Mouse (Mus musculus) midbrain, embryonic 10.5 days (tissue): ENCODE measurements at regions not wholly inside any gene's neighbourhood (a gene's known extent, or its start where the extent isn't known, plus 50 kb on each side); places are given as distances from the start of the nearest gene placed in this dataset.

ENCODE experiments used
- DNase-seq: peaks from one replicate; pipeline ENCODE4 v3.0.0-alpha.2; 2017; ENCODE audit warnings: low spot score
- H3K27ac ChIP-seq: fragments of 300-500 bp; sonication (generic); replicated peaks from 2 replicates; pipeline ENCODE4 v1.5.1; 2016; ENCODE audit warnings: mild to moderate bottlenecking
- H3K27me3 ChIP-seq: fragments of 300-500 bp; sonication (generic); 2 replicates; pipeline ENCODE4 v1.6.1; 2016; ENCODE audit warnings: low read depth, mild to moderate bottlenecking; ENCODE audit not compliant: poor library complexity, severe bottlenecking
- H3K36me3 ChIP-seq: fragments of 300-500 bp; sonication (generic); 2 replicates; pipeline ENCODE4 v1.6.1; 2016; ENCODE audit warnings: mild to moderate bottlenecking, moderate library complexity
- H3K4me1 ChIP-seq: fragments of 300-500 bp; sonication (generic); 2 replicates; pipeline ENCODE4 v1.6.1; 2016
- H3K4me3 ChIP-seq: fragments of 300-500 bp; sonication (generic); 2 replicates; pipeline ENCODE4 v1.5.1; 2016; ENCODE audit warnings: mild to moderate bottlenecking, moderate library complexity
- H3K9me3 ChIP-seq: fragments of 300-500 bp; sonication (generic); replicated peaks from 2 replicates; pipeline ENCODE4 v1.6.1; 2016; ENCODE audit warnings: mild to moderate bottlenecking
- WGBS: fragments of 180-500 bp; shearing (Covaris S2); methylation state at CpG from one replicate; pipeline ENCODE4 v1.1.7; 2016; 5-methylcytosine and 5-hydroxymethylcytosine counted together

DNA sequence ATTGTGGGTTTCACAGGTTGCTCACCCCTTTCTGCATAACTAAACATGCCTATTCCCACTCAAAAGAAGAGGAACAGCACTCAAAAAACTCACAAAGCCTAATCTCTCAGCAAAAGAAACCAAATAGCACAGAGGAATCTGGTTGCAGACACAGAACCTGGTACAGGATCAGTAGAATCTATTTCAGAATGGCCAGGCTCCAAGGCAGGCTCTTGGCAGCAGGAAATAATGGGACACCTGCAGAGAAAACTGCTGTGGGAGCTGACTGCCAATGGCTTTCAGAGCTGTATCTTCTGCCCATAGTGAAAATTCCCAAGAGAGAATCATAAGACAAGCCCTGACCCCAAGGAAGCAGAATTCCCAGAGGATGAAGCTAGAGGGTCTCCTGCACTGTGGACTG, 234.1 kb upstream of the Hes1 start:
- peaks cover 62% of the 10 kb centered on the region for H3K27me3 ChIP-seq
- no peak overlapping the region for H3K4me3 ChIP-seq
- peaks cover 24% of the 10 kb centered on the region for H3K4me1 ChIP-seq
- H3K27ac ChIP-seq = no peak overlapping the region
- no peaks in the 10 kb centered on the region for H3K36me3 ChIP-seq
- no peak for DNase-seq
- peaks cover 8% of the 10 kb centered on the region; the same call in 1 of the 2 replicates for H3K9me3 ChIP-seq

DNA sequence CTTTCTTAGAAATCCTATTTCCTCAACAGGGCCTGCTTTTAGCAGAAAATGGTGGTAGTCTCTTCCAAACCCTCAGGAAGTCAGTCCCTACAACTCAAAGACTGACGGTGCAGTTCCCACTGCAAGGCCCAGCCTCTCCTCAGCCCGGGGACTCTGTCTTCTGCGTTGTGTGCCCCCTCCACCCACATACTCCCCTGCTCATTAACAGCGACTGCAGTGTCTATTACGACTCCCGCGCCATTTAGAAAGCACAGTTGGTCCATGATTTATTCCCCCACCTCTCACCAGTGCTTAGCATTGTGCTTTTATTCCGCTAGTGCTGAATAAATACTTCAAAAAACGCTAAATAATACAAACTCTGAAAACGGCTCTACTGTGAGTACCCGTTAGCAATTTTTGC, 230.9 kb upstream of the Hes1 start:
- Histone ChIP-seq H3K4me3 (no peak overlapping the region), H3K4me1 (peaks cover 56% of the 10 kb centered on the region), H3K27me3 (peaks cover 80% of the 10 kb centered on the region), H3K36me3 (no peaks in the 10 kb centered on the region), H3K9me3 (no peaks in the 10 kb centered on the region), H3K27ac (no peak overlapping the region)
- WGBS = 86% methylated on average over 11 of the region's 11 CpGs
- DNase-seq = no peak

DNA sequence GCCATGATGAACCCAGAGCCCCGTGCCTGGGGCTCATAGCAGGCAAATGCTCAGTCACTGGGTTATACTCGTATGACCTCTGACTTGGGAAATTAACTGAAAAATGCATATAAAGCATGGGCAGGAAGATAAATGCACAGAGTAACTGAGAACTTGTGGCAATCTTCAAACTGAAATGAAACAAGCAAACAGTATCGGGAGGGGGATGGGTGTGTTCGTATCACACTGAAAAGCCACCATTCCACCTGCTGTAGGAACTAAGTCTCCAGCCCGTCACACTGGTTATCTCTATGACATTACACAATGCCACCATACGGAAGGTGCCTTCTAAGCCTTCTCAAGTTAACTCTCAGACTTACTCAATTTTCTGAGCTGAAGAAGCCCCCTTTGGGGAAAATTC, 230.3 kb upstream of the Hes1 start:
- Histone ChIP-seq H3K4me3 (no peak overlapping the region), H3K4me1 (peaks cover 61% of the 10 kb centered on the region), H3K9me3 (no peaks in the 10 kb centered on the region), H3K27ac (no peak overlapping the region), H3K27me3 (peaks cover 86% of the 10 kb centered on the region), H3K36me3 (no peaks in the 10 kb centered on the region)
- WGBS = 67% methylated on average over 6 of the region's 6 CpGs
- no peak for DNase-seq

DNA sequence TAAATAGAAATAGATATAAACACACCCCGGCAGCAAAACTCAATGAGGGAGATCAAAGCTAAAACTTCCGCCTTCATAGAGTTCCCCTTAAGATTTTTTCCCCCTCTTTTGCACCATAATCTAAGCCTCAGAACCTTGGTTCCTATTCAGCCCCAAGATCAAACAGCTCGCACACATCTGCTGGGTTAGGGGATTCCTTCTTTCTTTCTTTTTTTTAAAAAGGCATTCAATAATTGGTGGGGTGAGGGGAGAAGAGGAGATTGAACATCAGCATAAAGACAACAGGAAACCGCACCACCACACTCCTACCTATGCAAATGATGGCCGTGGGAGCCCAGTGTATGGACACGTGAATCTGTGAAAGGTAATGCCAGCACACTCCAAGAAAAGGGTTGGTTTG, 229.5 kb upstream of the Hes1 start:
- no peaks in the 10 kb centered on the region for H3K9me3 ChIP-seq
- H3K27me3 ChIP-seq = peaks cover 86% of the 10 kb centered on the region
- no peak for DNase-seq
- no peaks in the 10 kb centered on the region for H3K36me3 ChIP-seq
- H3K4me1 ChIP-seq = peaks cover 69% of the 10 kb centered on the region
- H3K27ac ChIP-seq = no peak overlapping the region
- H3K4me3 ChIP-seq = no peak overlapping the region
- 40% methylated on average over 6 of the region's 6 CpGs for WGBS

DNA sequence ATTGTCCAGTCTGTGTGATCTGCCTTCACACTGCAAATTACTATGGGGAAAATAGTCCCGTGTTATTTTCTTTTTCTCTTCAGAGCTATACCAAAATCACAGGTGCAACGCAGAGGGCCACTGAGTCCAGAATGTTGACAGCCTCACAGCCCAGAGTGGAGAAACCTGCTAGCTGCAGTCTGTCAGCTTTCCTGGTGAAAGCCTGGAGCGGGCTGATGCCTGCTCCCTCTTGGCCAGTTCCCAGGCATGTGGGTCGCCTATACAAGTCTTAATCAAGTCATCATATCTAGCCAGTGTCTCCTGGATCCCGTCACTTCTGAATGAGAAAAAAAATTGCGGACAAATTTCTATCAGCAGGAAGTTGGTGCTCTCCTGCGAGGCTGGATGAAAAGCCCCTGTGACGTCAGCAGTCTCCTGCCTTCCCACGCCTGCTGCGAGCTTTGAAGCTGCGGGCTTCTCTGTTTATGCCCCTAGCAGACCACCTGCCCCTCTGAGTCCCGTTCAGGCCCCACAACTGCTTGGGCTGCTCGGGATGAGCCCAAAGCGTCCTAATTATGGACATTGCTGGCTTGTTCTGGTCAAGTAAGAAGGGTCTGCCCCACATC, 227.1 kb upstream of the Hes1 start:
- 6% methylated on average over 14 of the region's 14 CpGs for WGBS
- H3K4me1 ChIP-seq = peaks cover 76% of the 10 kb centered on the region
- H3K9me3 ChIP-seq = no peaks in the 10 kb centered on the region

DNA sequence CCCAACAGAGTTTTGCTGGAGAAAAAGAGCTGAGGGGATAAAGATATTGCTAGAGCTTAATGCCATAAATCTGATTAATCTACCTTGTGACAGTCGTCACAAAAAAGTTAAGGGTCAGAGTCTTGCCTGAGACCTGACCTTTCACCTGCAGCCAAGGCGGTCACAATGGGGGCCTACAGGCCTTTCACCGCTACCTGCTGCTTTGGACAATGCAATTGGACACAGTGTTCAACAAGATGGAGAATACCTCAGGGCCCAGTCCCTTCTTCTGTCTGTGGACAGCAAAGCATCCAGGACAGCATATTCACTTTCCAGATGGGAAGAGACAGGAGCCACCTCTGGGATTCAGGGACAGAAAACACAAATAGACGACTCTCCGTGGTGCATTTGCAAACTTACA, 226.3 kb upstream of the Hes1 start:
- H3K27me3 ChIP-seq = peaks cover 93% of the 10 kb centered on the region
- H3K36me3 ChIP-seq = no peaks in the 10 kb centered on the region
- H3K4me3 ChIP-seq = no peak overlapping the region
- 31% methylated on average over 5 of the region's 5 CpGs for WGBS
- no peak overlapping the region for H3K27ac ChIP-seq
- peaks cover 73% of the 10 kb centered on the region for H3K4me1 ChIP-seq
- peak; percentile 65 for DNase-seq
- H3K9me3 ChIP-seq = no peaks in the 10 kb centered on the region

More for the DNA sequence above, 227.1 kb upstream of the Hes1 start:
- Histone ChIP-seq H3K27ac (peak overlapping the region; percentile 72), H3K4me3 (peak overlapping the region; percentile 45), H3K36me3 (no peaks in the 10 kb centered on the region), H3K27me3 (peaks cover 90% of the 10 kb centered on the region)
- peak; percentile 77 for DNase-seq

DNA sequence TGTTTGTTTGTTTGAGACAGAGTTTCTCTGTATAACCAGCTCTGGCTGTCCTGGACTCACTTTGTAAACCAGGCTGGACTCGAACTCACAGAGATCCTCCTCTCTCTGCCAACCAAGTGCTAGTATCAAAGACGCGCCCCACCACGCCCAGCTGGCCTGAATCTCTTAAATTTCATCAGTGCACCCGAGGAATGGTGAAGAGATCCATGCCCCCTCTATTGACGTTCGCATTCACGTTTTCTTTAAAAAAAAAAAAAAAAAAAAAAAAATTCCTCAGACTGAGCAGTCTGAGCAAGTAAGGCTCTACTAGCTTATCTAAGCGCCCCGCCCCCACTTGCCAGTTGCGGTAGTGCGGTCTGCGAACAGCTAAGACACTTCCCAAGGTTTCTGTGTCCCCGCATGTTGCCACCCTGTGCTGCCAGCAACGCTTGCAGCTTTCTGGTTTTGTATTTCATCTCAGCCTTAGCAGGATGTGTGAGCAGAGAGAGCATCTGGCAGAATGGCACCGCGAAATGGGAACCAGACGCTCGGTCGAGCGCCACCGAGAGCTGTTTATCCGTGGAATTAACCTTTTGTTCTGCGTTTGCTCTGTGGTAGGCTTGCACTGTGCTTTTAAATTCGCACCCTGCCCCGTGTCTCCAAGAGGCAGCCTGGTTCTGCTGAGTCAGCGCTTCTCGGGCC, 225.1 kb upstream of the Hes1 start:
- Histone ChIP-seq H3K36me3 (no peaks in the 10 kb centered on the region), H3K9me3 (no peaks in the 10 kb centered on the region), H3K4me1 (peaks cover 61% of the 10 kb centered on the region), H3K4me3 (peak overlapping the region; percentile 45), H3K27ac (peak overlapping the region; percentile 68), H3K27me3 (peaks cover 93% of the 10 kb centered on the region)
- DNase-seq = peak; percentile 61
- WGBS = 8% methylated on average over 28 of the region's 28 CpGs

DNA sequence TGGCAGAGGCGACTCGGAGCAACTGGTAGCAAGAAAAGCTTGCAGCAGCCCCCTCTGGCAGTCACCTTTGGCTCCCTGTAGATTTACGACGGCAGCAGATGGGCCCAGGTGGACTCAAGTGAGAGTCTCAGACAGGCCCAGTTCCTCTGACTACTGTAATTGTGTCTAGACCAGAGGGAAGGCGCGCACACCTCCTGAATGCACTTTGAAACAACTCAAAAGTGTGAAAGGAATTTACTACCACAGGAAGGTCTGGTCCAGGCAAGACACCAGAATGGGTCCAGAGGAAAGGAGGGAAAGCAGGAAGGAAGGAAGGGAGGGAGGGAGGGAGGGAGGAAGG, 224.6 kb upstream of the Hes1 start:
- 20% methylated on average over 6 of the region's 6 CpGs for WGBS
- H3K4me1 ChIP-seq = peaks cover 60% of the 10 kb centered on the region
- peaks cover 93% of the 10 kb centered on the region for H3K27me3 ChIP-seq
- no peak for DNase-seq
- H3K9me3 ChIP-seq = no peaks in the 10 kb centered on the region
- H3K4me3 ChIP-seq = peak overlapping the region; percentile 45
- H3K36me3 ChIP-seq = no peaks in the 10 kb centered on the region
- peak overlapping the region; percentile 68 for H3K27ac ChIP-seq

DNA sequence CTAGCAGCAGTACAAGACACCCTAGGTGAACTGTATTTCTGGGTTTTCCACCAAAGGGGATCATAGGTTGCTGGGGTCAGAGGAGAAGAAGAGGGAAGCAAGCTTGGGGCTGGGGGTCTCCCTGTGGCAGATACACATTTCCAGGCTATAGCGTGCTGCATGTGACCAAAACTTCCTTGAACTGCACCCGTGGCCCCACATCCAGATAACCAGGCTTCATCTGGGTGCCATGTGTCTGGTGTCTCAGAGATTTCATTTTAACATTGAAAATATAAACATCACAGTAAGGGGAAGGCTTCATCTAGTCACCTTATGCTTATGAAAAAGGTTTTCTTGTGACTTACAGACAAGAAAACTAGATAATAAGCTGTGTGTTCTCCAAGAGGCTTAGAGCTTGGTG, 223.8 kb upstream of the Hes1 start:
- no peaks in the 10 kb centered on the region for H3K36me3 ChIP-seq
- 78% methylated on average over 2 of the region's 2 CpGs for WGBS
- no peaks in the 10 kb centered on the region for H3K9me3 ChIP-seq
- no peak overlapping the region for H3K27ac ChIP-seq
- peaks cover 60% of the 10 kb centered on the region for H3K4me1 ChIP-seq
- no peak for DNase-seq
- H3K4me3 ChIP-seq = no peak overlapping the region
- peaks cover 93% of the 10 kb centered on the region for H3K27me3 ChIP-seq

DNA sequence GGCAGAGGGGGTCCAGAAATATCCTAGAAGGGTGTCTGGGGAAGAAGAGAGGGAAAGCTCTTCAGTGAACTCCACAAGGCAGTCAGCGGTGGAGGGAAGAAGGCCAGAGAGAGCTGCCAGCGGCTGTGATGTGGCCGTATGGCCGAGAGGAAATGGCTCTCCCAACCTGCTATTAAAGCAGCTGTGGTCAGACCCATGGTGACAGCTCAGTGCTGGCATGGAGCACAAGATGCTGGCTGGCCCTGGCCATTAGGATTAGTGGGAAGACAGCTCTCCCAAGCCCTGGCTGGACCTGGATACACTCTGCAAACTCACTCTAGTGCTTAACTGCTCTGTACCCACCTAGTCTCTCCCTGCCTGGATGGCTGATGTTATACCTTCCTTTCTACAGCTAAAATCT, 223.1 kb upstream of the Hes1 start:
- WGBS = 73% methylated on average over 4 of the region's 4 CpGs
- H3K27me3 ChIP-seq = peaks cover 93% of the 10 kb centered on the region

DNA sequence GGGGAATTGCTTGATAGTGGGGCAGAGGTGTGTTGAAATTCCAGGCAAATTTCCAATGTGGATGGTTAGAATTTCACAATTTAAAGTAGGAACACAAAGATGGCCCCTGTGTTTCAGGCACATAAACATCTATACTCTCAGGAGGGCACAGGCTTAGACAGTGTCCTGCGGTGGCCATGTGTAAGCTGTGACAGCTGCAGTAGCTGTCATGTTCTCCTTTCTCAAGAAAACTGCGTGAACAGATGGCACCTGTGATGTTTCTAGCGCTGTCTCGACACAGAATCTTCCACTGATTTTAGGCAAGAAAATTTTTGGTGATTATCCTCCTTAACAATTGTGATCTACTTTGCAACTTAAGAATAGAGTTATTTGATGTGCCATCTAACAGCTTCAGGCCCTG, 222.1 kb upstream of the Hes1 start:
- H3K9me3 ChIP-seq = no peaks in the 10 kb centered on the region
- peaks cover 49% of the 10 kb centered on the region for H3K4me1 ChIP-seq
- peaks cover 93% of the 10 kb centered on the region for H3K27me3 ChIP-seq
- H3K4me3 ChIP-seq = no peak overlapping the region
- WGBS = 90% methylated on average over 4 of the region's 4 CpGs
- H3K36me3 ChIP-seq = no peaks in the 10 kb centered on the region
- DNase-seq = no peak
- no peak overlapping the region for H3K27ac ChIP-seq

More for the DNA sequence above, 223.1 kb upstream of the Hes1 start:
- Histone ChIP-seq H3K4me1 (peaks cover 56% of the 10 kb centered on the region), H3K9me3 (no peaks in the 10 kb centered on the region), H3K36me3 (no peaks in the 10 kb centered on the region), H3K27ac (no peak overlapping the region), H3K4me3 (no peak overlapping the region)
- no peak for DNase-seq

DNA sequence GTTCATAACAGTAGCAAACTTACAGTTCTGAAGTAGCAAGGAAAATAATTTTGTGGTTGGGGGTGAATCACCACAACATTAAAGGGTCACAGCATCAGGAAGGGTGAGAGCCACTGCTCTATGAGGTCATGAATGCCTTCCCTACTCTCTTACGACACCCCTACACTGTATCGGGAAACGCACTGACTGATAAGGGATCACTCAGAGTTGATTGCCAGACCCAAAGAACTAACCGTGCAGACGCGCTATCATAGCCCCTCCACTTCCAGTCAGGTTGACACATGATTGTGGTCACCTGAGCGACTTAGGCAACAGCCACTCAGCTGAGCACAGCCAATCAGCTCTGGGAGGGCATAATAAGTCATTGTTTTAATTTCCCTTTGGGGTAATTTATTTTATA, 220.7 kb upstream of the Hes1 start:
- Histone ChIP-seq H3K9me3 (no peaks in the 10 kb centered on the region), H3K27ac (no peak overlapping the region), H3K36me3 (no peaks in the 10 kb centered on the region), H3K4me1 (peaks cover 37% of the 10 kb centered on the region), H3K27me3 (peaks cover 100% of the 10 kb centered on the region), H3K4me3 (no peak overlapping the region)
- DNase-seq = no peak
- WGBS = 90% methylated on average over 7 of the region's 7 CpGs

DNA sequence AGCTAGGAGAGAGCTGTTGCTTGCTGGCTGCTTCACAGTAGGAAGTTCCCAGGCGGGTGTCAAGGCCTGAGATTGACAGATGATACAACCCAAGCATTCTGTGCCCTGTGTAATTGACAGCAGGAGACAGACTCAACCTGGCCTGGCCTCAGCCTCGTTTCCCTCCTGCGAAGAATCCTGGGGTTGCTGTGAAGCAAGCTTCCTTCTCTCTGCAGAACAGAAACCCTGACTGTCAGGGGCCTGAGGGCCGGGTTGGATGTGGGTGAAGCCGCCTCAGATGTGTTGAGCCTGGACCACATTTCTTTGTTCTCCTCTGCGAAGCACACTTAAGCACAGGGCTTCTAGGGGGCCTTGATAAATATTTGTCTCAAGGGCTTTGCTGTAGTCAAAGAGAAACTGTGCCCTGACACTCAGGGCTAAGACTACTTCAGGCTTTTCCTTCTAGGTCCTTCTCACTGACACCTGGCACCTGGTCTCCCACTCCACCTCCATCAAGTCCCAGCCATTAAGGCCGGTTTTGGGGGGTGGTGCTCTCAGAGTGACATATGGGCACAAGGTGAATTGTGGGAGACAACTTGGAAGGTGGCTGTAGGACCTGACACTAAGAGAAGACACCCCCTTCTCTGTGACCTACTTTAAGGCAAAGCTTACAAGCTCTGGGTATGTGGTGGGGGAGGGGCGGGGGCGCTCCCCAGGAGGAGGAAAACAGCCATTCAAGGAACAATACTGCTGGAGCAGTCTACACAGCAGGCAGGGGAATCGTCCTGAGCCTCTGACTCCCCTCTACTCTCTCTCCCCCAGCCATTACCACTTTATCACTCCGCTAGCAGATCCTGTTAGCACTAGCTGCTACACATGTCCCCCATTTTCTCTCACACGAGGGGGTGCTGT, 219.2 kb upstream of the Hes1 start:
- Histone ChIP-seq H3K36me3 (no peaks in the 10 kb centered on the region), H3K27me3 (peaks cover 99% of the 10 kb centered on the region), H3K27ac (0 out of 2 replicates have a peak overlapping the region, but pooled peaks have one; percentile 1), H3K4me1 (peaks cover 22% of the 10 kb centered on the region), H3K9me3 (no peaks in the 10 kb centered on the region), H3K4me3 (no peak overlapping the region)
- DNase-seq = no peak
- WGBS = 15% methylated on average over 11 of the region's 12 CpGs
